Mouse (Mus musculus) megakaryocyte, embryonic 14.5 days (primary cell): ENCODE data around the gene Gm20721. TPM values are rescaled to one million over a fixed set of nuclear protein-coding genes. Genes with fewer than 3 reads are reported as not detected.
"Not testable (repeated sequence)": the region's sequence is repeated elsewhere in the genome, so short reads cannot be mapped to it uniquely, and the experiment has no call there.

Experiments
- H3K27me3 ChIP-seq: replicated peaks from 2 replicates; pipeline ENCODE3; 2012; ENCODE audit warnings: inconsistent platforms
- H3K36me3 ChIP-seq: replicated peaks from 2 replicates; pipeline ENCODE3; 2012; ENCODE audit warnings: low read length, inconsistent platforms, mixed read lengths
- H3K4me1 ChIP-seq: 2 replicates; pipeline ENCODE4 v1.6.1; 2012; ENCODE audit warnings: inconsistent platforms
- H3K4me3 ChIP-seq: replicated peaks from 2 replicates; pipeline ENCODE3; 2012; ENCODE audit warnings: moderate library complexity, mild to moderate bottlenecking, inconsistent platforms
- H3K9me3 ChIP-seq: 2 replicates; pipeline ENCODE4 v1.6.1; 2012; ENCODE audit warnings: inconsistent platforms
- FLI1 ChIP-seq: IDR thresholded peaks from 2 replicates; pipeline ENCODE4 v1.6.1; 2012; ENCODE audit warnings: low read length, inconsistent platforms, mixed read lengths
- GATA1 ChIP-seq: IDR thresholded peaks from 3 replicates; pipeline ENCODE4 v1.6.1; 2012; ENCODE audit warnings: mixed read lengths, low read length, inconsistent platforms, borderline replicate concordance
- polyA plus RNA-seq: library from polyadenylated mRNA; stranded (reverse); fragments of >175 nt; gene quantifications from 2 replicates; pipeline ENCODE4 v1.2.3, GENCODE M21; 2012; ENCODE audit warnings: low replicate concordance; ENCODE audit not compliant: insufficient read depth

The Gm20721 gene
- 0.57 TPM in 1 of 2 replicates, not detected in the other for polyA plus RNA-seq

GRCm38 (mm10) chr2:174346612-174346998 lies at the start of gene Gm20721:
TSS of gene Gm20721 (minus strand) at chr2:174346712.
- Histone ChIP-seq H3K9me3 (no peaks in the 10 kb centered on the region), H3K36me3 (peaks cover 56% of the 10 kb centered on the region), H3K27me3 (no peaks in the 10 kb centered on the region), H3K4me1 (peaks cover 43% of the 10 kb centered on the region), H3K4me3 (no peak within 1 kb of the TSS)
- TF ChIP-seq FLI1, result no peak
- TF ChIP-seq GATA1, result no peak

- H3K4me3 ChIP-seq, result no peak overlapping the region
- peaks cover 13% of the 10 kb centered on the region for H3K9me3 ChIP-seq
- peaks cover 6% of the 10 kb centered on the region; the same call in 1 of the 2 replicates for H3K4me1 ChIP-seq
- no peaks in the 10 kb centered on the region for H3K36me3 ChIP-seq
- H3K27me3 ChIP-seq, result peaks cover 6% of the 10 kb centered on the region
- TF ChIP-seq FLI1 (no peak), GATA1 (no peak)
These were observed 46.9 kb upstream of the Gm20721 start for GRCm38 (mm10) chr2:174393383-174393782.

- Histone ChIP-seq H3K4me1 (peaks cover 6% of the 10 kb centered on the region; the same call in 1 of the 2 replicates), H3K4me3 (no peak overlapping the region), H3K9me3 (peaks cover 13% of the 10 kb centered on the region), H3K27me3 (peaks cover 3% of the 10 kb centered on the region), H3K36me3 (no peaks in the 10 kb centered on the region)
- TF ChIP-seq GATA1, result no peak
- no peak for TF ChIP-seq FLI1
These were observed 46.0 kb upstream of the Gm20721 start for GRCm38 (mm10) chr2:174392554-174392953.

GRCm38 (mm10) chr2:174391936-174392335 lies 45.4 kb upstream of the Gm20721 start:
- peaks cover 13% of the 10 kb centered on the region for H3K9me3 ChIP-seq
- TF ChIP-seq GATA1, result no peak
- no peak for TF ChIP-seq FLI1

GRCm38 (mm10) chr2:174381021-174381420 lies 34.5 kb upstream of the Gm20721 start:
- Histone ChIP-seq H3K4me1 (peaks cover 5% of the 10 kb centered on the region), H3K9me3 (peaks cover 6% of the 10 kb centered on the region; the same call in 1 of the 2 replicates), H3K36me3 (no peaks in the 10 kb centered on the region), H3K4me3 (no peak overlapping the region), H3K27me3 (peaks cover 2% of the 10 kb centered on the region)
- TF ChIP-seq GATA1, result no peak
- no peak for TF ChIP-seq FLI1

More at GRCm38 (mm10) chr2:174391936-174392335, 45.4 kb upstream of the Gm20721 start:
- Histone ChIP-seq H3K4me1 (peaks cover 9% of the 10 kb centered on the region; the same call in 1 of the 2 replicates), H3K36me3 (no peaks in the 10 kb centered on the region), H3K4me3 (no peak overlapping the region), H3K27me3 (peaks cover 3% of the 10 kb centered on the region)

- TF ChIP-seq GATA1 (no peak), FLI1 (no peak)
- H3K4me3 ChIP-seq, result no peak overlapping the region
These were observed 20.1 kb upstream of the Gm20721 start for GRCm38 (mm10) chr2:174366571-174366970.

GRCm38 (mm10) chr2:174359656-174360055 lies 13.1 kb upstream of the Gm20721 start:
- Histone ChIP-seq H3K4me3 (no peak overlapping the region), H3K4me1 (peaks cover 11% of the 10 kb centered on the region)

More at GRCm38 (mm10) chr2:174366571-174366970, 20.1 kb upstream of the Gm20721 start:
- H3K4me1 ChIP-seq, result peaks cover 13% of the 10 kb centered on the region
- no peaks in the 10 kb centered on the region for H3K9me3 ChIP-seq
- peaks cover 9% of the 10 kb centered on the region for H3K27me3 ChIP-seq
- no peaks in the 10 kb centered on the region for H3K36me3 ChIP-seq

GRCm38 (mm10) chr2:174358516-174358915 lies 12.0 kb upstream of the Gm20721 start:
- Histone ChIP-seq H3K4me3 (no peak overlapping the region), H3K9me3 (no peaks in the 10 kb centered on the region), H3K4me1 (peaks cover 11% of the 10 kb centered on the region), H3K36me3 (no peaks in the 10 kb centered on the region), H3K27me3 (peaks cover 6% of the 10 kb centered on the region)
- TF ChIP-seq FLI1 (no peak), GATA1 (no peak)

More at GRCm38 (mm10) chr2:174359656-174360055, 13.1 kb upstream of the Gm20721 start:
- H3K9me3 ChIP-seq, result no peaks in the 10 kb centered on the region
- peaks cover 8% of the 10 kb centered on the region for H3K27me3 ChIP-seq
- no peaks in the 10 kb centered on the region for H3K36me3 ChIP-seq
- no peak for TF ChIP-seq FLI1
- no peak for TF ChIP-seq GATA1

- H3K36me3 ChIP-seq, result peaks cover 50% of the 10 kb centered on the region
- H3K9me3 ChIP-seq, H3K4me3 ChIP-seq, H3K27me3 ChIP-seq: not testable (repeated sequence)
- peaks cover 38% of the 10 kb centered on the region for H3K4me1 ChIP-seq
These were observed 622 bp upstream of the Gm20721 start for GRCm38 (mm10) chr2:174346999-174347668.

GRCm38 (mm10) chr2:174344996-174345395 lies 1.5 kb downstream of the Gm20721 start:
- TF ChIP-seq FLI1, result no peak
- no peak for TF ChIP-seq GATA1
- Histone ChIP-seq H3K27me3 (no peaks in the 10 kb centered on the region), H3K4me3 (peak overlapping the region; percentile 64), H3K36me3 (peaks cover 72% of the 10 kb centered on the region), H3K9me3 (no peaks in the 10 kb centered on the region), H3K4me1 (peaks cover 59% of the 10 kb centered on the region)
